Mouse (Mus musculus) embryonic stem cell, embryonic (primary cell): ENCODE measurements at regions not wholly inside any gene's neighbourhood (a gene's known extent, or its start where the extent isn't known, plus 50 kb on each side); places are given as distances from the start of the nearest gene placed in this dataset.

Experiments used
- CTCF ChIA-PET, 4 experiments: fragments of 300-600 bp in 2 of 4; fragments of 350-600 bp in 2 of 4; sonication (Branson Sonifier 250); formaldehyde crosslinking; loops; one replicate each; lab custom pipeline; 2022; ENCODE audit warnings: inconsistent platforms in 2 of 4; lab: Charles Lee
- POLR2A ChIA-PET, 4 experiments: fragments of 300-600 bp in 2 of 4; fragments of 350-600 bp in 2 of 4; sonication (Branson Sonifier 250); formaldehyde crosslinking; loops; one replicate each; lab custom pipeline; 2022; ENCODE audit warnings: antibody characterized with exemption in 4 of 4, inconsistent platforms in 1 of 4; lab: Charles Lee

DNA sequence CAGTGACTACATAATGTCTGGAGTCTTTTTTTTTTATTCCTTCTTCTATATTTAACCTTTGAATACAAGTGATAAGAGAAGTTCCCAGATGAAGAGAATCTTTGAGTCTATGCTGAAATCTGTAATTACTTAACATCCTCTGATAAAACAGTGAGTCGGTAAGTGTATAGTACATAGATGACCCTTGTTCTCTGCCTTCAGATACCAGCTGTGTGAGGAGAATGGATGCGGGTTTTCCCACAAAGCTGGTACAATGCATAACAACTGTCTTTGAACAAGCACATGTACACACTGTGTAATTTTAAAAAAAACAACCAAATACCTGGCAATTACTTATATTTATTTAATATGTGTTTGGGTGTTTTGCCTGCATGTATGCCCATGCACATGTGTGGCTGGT is 96.9 kb upstream of the Med14 start:
- CTCF ChIA-PET: interaction anchor here in 1 of 4 experiments (0.9 to 1.3 kb wide), 2 partner anchors 19 to 20 kb away, joined by 3 read pairs; no protein-coding TSS in a partner anchor
- POLR2A ChIA-PET: interaction anchor here in 3 of 4 experiments (0.7 to 2.2 kb wide), 9 partner anchors 9 to 422 kb away, joined by 3 to 17 read pairs (median 5); partner anchors contain the start of genes 1810030O07Rik (in 2 of the 3) and Ddx3x (in 1 of the 3)

DNA sequence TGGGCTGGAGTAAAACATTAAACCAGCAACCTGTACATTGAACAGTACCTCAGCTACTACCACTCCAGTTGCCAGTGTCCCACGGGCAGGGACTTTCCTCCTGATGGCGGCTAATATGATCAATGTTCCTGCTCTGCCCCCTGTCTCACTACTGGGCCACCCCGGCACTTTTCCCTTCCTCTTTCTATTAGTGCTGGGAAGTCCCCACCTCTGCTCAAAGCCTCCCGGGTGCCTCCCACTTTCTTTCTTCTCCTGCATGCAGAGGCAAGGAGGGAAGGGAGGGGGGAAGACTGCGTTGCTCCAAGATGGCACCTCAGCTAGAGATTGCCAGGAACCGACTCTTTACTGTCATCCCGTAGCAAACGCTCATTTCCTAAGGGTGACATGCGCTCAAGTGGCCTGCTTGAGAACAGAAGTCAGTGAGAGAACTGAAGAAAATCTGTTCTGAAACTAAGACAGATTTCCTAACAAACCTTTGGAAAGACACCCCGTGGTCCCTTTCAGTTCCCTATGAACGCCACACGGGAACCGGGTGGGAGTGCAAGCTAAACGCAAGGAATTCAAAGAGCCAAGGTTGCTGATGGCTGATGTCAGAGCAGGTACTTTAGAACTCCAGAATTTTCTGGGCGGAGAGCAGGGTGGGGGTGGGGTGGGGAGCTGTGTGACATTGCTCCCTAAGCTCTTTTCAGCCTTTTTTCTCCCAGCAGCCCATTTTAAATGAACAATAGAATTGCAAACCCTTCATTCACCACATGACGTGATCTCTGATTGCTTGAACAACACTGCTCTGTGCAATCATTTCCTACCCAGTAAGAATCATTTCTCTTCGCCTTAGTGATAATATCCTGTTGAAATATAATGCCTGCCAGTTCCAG is 96.2 kb upstream of the Med14 start:
- ChIA-PET CTCF (interaction anchor here in 1 of 4 experiments (0.9 to 1.3 kb wide), 2 partner anchors 18 to 21 kb away, joined by 3 read pairs; no protein-coding TSS in a partner anchor), POLR2A (interaction anchor here in 3 of 4 experiments (0.7 to 2.2 kb wide), 10 partner anchors 10 to 422 kb away, joined by 3 to 17 read pairs (median 4); partner anchors contain the start of genes 1810030O07Rik (in 2 of the 3) and Ddx3x (in 1 of the 3))

DNA sequence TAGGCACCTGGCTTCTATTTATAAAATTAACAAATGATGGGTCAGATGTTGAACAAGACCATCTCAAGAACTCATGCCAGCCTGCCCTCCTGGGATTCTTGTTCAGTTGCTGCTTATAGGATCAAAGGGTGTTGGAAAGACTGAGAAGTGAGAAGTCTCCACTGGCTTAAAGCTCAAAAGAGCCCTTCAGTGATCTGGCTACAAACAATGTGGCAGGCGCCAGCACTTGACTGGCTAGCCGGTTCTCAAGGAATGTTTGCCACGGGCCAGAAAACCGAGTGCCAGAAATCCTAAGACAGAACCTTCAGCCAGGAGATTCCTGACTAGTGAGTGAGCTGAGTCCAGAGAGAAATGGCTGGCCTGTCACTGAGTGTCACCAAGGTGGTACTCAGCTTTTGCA is 93.6 kb upstream of the Med14 start:
- CTCF ChIA-PET: no interaction called here

DNA sequence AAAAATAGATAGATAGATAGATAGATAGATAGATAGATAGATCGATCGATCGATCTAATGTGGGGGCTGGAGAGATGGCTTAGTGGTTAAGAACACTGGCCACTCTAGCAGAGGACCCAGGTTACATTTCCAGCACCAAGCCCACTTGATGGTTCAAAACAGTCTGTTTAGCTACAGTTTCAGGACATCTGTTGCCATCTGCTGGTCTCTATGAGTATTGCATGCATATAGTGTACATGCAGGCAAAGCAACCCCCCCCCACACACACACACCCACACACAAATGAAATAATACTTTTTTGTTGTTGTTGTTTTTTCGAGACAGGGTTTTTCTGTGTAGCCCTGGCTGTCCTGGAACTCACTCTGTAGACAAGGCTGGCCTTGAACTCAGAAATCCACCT is 89.8 kb upstream of the Med14 start:
- POLR2A ChIA-PET: interaction anchor here in 3 of 4 experiments (0.6 to 1.5 kb wide), 4 partner anchors 12 to 1219 kb away, joined by 3 to 6 read pairs (median 3); no protein-coding TSS in a partner anchor
- CTCF ChIA-PET: interaction anchor here (0.5 to 1.8 kb wide), 14 partner anchors 12 to 1439 kb away, joined by 3 to 12 read pairs (median 4); no protein-coding TSS in a partner anchor

More for the DNA sequence above, 93.6 kb upstream of the Med14 start:
- POLR2A ChIA-PET: interaction anchor here in 1 of 4 experiments (1.7 kb wide), 1 partner anchor 16 kb away, joined by 5 read pairs; no protein-coding TSS in a partner anchor

DNA sequence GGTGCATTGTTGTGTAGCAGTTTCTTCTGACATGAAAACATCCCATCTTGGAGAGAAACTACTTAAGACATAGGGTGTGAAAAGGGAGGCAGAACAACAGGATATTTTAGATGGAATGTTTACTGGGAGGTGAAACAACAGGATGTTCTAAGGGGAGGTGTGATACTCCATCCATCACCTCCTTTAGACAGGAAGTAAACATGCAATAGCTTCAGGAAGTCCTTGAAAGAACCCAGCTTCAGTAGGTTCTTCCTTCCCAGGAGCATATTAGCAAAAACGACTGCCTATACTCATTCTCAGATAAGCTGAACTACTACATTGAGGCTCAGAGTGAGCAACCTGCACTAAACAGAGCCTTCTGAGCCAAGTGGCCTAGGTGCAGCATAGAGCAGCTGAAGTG is 82.6 kb upstream of the Med14 start:
- ChIA-PET POLR2A (interaction anchor here in 1 of 4 experiments (1.4 kb wide), 1 partner anchor 14 kb away, joined by 3 read pairs; no protein-coding TSS in a partner anchor), CTCF (no interaction called here)

DNA sequence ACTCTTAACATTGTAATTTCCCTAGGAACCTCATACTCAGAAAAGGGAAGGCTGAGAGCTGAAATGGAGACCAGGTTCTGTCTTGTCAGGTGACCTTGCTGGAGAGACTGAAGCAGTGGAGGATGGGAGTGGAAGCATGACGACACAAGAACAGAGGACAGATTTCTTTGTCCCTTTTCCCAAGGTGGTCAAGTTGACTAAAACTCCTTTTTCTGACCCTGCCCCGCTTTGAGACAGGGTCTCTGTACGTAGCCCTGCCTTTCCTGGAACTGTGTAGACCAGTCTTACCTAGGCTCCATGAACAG is 79.1 kb upstream of the Med14 start:
- POLR2A ChIA-PET: interaction anchor here in 3 of 4 experiments (0.7 to 3.0 kb wide), 8 partner anchors 14 to 346 kb away, joined by 3 to 25 read pairs (median 4); partner anchors contain the start of genes 1810030O07Rik (in 1 of the 3) and Usp9x (in 1 of the 3)
- CTCF ChIA-PET: interaction anchor here in 1 of 4 experiments (1.1 to 2.1 kb wide), 2 partner anchors 164 to 300 kb away, joined by 3 to 7 read pairs; no protein-coding TSS in a partner anchor

DNA sequence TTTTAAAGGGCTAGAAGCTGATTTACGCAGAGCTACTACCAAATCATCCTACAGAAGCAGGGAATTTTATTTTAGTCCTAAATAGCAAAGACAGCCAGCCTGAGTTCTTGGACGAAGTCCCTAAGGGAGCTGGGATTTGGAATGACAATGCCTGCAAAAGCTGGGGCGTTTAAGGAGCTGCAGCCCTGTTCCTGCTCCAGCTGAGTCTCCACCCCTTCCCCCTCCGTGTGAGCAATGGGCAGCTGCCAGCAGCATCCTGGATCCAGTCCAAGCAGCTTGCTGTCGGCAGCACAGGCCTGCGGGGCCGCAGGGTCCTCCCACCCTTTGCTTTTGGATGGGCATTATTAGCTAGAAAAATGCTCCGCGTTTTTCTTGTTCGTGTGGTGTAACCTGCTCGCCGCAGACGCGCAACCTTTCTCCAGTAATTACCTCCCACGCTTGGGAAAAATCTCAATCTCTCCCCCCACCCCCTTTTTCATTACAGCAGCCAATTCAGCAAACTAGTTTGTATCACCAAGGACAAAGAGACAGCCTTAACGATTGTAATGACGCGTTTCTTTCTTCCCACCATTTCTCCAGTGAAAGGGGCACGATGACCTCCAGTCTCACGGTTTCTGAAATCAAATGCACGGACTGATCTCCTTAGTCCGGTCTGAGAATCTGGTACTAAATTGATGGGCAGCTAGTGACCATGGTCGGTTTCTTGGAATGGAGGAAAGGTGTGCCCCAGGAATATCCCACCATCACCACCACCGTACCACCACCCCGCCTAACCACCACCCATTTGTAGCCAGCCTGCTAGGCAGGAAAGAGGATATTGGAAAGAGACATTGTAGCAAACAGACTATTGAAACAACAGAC is 78.5 kb upstream of the Med14 start:
- CTCF ChIA-PET: interaction anchor here in 3 of 4 experiments (0.6 to 2.1 kb wide), 19 partner anchors 10 to 367 kb away, joined by 3 to 7 read pairs (median 3); partner anchors contain the start of genes 1810030O07Rik (in 1 of the 3) and Med14 (in 1 of the 3)

DNA sequence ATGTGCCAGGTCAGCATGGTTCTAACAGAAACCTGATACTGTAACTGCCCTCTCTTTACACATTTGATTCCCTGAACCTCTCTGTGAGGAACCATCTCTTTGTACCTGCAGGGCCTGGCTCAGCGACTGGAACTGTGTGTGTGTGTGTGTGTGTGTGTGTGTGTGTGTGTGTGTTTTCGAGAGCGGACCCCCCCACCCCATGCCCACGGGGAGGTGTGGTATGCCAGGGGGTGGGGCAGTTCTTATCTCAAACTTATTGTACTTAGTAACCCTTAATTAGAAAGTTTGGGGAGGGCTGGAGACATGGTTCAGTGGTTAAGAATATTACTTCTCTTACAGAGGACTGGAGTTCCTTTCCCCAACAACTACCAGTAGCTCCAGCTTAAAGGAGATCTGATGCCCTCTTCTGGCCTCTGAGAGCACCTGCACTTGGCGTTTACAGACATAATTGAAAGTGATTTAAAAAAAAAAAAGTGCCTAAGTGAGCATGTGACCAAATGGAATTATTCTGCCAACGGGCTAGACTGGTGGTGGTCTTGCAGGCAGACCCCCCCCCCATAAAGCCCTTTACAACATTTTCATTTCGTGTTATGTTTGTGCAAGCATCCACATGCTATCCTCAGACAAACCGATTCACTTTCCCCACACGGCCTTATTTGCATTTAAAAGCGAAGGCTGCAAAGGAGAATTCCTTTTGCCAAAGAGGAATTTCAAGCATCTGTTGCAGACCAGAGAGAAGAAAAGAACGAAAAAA is 77.7 kb upstream of the Med14 start:
- POLR2A ChIA-PET: interaction anchor here (0.5 to 3.0 kb wide), 42 partner anchors 8 to 574 kb away, joined by 3 to 25 read pairs (median 4); partner anchors contain the start of genes 1810030O07Rik (in 4 of the 4), Med14 (in 1 of the 4) and Usp9x (in 1 of the 4)

More for the DNA sequence above, 78.5 kb upstream of the Med14 start:
- POLR2A ChIA-PET: interaction anchor here (0.6 to 3.0 kb wide), 43 partner anchors 9 to 440 kb away, joined by 3 to 25 read pairs (median 4); partner anchors contain the start of genes 1810030O07Rik (in 4 of the 4), Ddx3x (in 2 of the 4), Med14 (in 1 of the 4) and Usp9x (in 1 of the 4)

DNA sequence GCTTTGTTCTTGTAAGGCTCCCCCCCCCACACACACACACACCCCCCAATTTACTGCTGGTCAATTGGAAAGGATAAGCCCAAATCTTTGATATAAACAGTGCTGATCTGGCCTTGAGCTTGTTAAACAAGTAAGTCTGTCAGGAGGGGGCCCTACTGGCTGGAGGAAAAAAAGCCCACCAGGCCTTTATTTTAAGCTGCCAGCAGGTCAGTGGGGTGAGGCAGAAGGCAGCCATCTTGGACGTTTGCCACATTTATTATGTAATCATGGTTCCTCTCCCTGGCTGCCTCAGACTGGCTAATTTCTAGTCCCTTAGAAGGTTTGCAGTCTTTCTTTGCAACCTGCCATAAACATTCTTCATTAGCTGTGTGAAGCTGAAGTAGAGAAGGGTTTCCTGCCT is 75.9 kb upstream of the Med14 start:
- POLR2A ChIA-PET: interaction anchor here in 2 of 4 experiments (0.6 to 1.5 kb wide), 4 partner anchors 11 to 165 kb away, joined by 3 to 6 read pairs (median 4); partner anchors contain the start of gene 1810030O07Rik (in 1 of the 2)
- CTCF ChIA-PET: no interaction called here

More for the DNA sequence above, 77.7 kb upstream of the Med14 start:
- CTCF ChIA-PET: interaction anchor here (0.6 to 2.1 kb wide), 19 partner anchors 10 to 693 kb away, joined by 3 to 7 read pairs (median 3); partner anchors contain the start of genes 1810030O07Rik (in 1 of the 4) and Med14 (in 1 of the 4)

DNA sequence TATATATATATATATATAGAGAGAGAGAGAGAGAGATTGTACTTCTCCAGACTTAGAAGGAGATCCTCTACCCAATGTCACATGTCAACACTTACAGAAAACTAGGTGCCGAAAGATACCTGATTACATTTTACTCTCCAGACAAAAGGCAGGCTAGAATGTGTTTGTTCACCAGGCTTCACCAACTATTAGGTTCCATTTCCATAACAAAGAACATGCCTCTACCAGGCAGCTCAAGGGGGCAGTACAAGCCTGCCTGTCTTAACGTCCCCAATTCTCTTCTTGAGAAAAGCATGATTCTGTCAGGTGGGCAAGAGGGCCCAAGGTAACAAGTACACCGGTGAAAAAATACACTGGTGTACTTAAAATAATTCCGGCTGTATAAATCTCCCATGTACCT is 72.8 kb upstream of the Med14 start:
- CTCF ChIA-PET: interaction anchor here in 1 of 4 experiments (0.7 kb wide), 1 partner anchor 13 kb away, joined by 5 read pairs; no protein-coding TSS in a partner anchor
- POLR2A ChIA-PET: no interaction called here

DNA sequence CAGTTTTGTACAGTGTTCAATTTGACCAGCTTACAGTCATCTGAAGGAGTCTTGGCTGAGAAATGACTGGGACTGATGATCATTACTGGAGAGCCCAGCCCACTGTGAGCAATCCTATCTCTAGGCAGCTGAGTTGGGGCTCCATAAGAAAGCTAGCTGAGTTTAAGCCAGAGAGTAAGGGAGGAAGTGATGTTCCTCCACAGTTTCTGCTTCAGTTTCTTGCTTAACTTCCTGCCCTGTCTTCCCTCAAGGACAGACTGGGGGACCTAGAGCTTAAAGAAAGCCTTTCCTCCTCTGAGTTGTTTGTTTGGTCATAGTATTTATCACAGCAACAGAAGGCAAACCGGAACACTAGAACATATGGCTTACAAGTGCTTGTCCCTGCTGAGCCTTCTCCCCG is 70.8 kb upstream of the Med14 start:
- CTCF ChIA-PET: no interaction called here
- POLR2A ChIA-PET: no interaction called here

DNA sequence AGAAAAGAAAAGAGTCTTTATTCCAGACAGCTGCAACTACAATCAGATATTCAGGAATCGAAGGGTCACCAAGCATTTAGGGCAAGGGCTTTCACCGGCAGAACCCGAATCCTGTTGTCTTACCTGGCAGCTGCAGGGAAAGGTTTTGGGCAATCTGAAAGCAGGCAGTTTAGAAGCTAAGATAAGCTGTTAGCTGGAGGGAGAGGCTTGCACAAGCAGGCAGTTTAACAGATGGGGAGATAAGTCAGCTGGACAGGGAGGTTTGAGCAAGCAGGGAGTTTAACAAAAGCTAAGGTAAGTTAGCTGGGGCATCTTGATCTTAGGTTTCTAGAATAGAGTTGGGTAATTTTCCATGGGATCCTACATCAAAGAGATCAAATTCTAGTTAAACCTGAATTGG is 67.3 kb upstream of the Med14 start:
- POLR2A ChIA-PET: no interaction called here
- CTCF ChIA-PET: no interaction called here

DNA sequence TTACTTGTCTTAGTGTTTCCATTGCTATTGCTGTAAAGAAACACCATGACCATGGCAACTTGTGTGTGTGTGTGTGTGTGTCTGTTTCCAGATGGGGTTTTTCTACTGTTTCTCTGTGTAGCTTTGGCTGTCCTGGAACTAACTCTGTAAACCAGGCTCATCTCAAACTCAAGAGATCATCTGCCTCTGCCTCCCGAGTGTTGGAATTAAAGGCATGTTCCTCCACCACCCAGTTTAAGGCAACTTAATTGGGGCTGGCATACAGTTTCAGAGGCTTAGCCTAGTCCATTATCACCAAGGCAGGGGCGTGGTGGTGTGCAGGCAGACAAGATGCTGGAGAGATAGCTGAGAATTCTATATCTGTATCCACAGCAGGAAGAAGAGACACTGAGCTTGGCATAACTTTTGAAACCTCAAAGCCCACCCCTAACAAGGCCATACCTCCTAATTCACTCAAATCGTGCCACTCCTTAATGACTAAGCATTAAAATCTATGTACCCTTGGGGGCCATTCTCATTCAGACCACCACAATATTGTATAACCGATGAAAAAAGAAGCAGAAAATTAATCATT is 65.5 kb upstream of the Med14 start:
- ChIA-PET POLR2A (interaction anchor here in 3 of 4 experiments (0.6 to 1.2 kb wide), 3 partner anchors 10 to 130 kb away, joined by 3 to 5 read pairs (median 4); no protein-coding TSS in a partner anchor), CTCF (interaction anchor here in 1 of 4 experiments (0.6 kb wide), 1 partner anchor 458 kb away, joined by 3 read pairs; no protein-coding TSS in a partner anchor)

DNA sequence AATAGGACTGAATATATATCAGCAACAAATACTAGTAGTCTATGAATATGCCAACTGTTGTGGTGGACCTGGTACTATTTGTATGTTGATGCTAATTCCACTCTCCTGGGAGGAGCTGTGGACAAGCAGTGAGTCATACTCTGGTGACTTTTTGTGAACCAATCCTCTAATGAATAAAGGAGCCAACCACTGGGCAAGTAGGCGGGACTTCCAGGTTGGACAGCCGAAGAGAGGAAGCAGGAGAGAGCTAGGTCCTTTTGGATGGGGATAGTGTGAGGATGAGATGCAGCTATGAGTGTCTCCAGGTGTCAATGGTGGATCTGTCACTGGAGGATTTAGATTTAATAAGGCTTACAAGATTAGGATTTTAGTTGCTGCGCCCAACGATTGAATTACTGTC is 64.8 kb upstream of the Med14 start:
- POLR2A ChIA-PET: interaction anchor here in 2 of 4 experiments (0.9 to 1.2 kb wide), 3 partner anchors 11 to 14 kb away, joined by 4 to 5 read pairs (median 4); no protein-coding TSS in a partner anchor
- CTCF ChIA-PET: no interaction called here

DNA sequence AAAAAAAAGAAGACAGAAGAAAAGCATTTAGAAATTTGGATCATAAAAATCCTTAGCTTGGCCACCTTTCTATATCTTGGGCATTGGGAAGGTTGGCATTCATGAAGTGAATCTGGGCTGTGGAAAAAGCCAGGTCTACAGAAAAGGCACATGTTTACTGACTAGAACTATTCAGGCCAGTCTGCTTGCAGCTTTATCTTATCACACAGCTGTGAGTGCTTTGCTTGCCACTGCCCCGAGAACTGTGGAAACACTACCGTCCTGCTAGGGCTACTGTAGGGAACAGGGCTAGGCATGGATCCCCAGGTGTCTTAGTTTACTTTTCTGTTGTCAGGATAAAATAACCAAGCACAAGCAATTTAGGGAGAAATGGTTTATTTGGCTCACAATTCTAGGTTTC is 63.4 kb upstream of the Med14 start:
- ChIA-PET CTCF (no interaction called here), POLR2A (no interaction called here)

DNA sequence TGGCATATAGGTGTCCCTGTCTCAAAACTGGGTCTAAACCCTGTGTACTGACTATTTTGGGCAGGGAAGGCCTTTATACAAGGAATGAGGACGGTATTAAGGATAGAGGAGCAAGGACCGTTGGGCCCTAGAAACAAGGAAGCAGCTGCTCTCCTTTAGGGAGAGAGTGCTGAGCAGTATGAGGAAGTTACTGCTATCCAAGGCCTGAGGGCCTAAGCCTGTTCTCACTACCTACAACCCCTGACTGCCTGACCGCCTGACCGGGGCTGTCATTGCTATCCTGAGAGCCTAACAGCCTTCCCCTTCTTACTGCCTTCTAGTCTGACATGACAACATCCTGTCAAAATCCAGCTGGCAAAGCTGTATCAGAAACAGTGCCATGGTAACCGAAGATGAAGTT is 62.6 kb upstream of the Med14 start:
- ChIA-PET POLR2A (no interaction called here), CTCF (no interaction called here)

DNA sequence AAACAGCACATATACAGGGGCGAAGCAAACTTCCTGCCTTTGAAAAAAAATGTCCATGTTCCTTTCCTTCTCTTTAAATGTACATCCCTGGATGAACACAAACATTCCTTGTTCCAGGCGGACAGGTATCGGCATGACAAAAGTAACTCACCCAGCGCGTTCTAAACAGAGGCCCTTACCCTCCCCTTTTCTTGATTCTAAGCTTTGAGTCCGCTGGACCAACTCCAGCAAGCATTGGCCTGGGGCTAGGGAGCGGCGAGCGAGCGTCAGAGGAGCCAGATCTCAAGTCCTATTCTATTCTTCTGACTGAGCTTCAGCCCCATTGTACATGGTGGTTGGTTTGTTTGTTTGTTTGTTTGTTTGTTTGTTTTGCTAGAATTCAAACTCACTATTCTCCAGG is 60.9 kb upstream of the Med14 start:
- CTCF ChIA-PET: no interaction called here

More for the DNA sequence above, 60.9 kb upstream of the Med14 start:
- POLR2A ChIA-PET: interaction anchor here in 1 of 4 experiments (1.6 kb wide), 1 partner anchor 17 kb away, joined by 3 read pairs; no protein-coding TSS in a partner anchor
